Mouse (Mus musculus): Measurements from ENCODE around the gene Rccd1.
"Not testable (repeated sequence)": the region's sequence is repeated elsewhere in the genome, so short reads cannot be mapped to it uniquely, and the experiment has no call there.

Gene Rccd1

GRCm38 (mm10) chr7:80346173-80346572 is 21.9 kb upstream of the Rccd1 start:
- no peak for DNase-seq (ENCODE audit: inconsistent ontology term)

DNA sequence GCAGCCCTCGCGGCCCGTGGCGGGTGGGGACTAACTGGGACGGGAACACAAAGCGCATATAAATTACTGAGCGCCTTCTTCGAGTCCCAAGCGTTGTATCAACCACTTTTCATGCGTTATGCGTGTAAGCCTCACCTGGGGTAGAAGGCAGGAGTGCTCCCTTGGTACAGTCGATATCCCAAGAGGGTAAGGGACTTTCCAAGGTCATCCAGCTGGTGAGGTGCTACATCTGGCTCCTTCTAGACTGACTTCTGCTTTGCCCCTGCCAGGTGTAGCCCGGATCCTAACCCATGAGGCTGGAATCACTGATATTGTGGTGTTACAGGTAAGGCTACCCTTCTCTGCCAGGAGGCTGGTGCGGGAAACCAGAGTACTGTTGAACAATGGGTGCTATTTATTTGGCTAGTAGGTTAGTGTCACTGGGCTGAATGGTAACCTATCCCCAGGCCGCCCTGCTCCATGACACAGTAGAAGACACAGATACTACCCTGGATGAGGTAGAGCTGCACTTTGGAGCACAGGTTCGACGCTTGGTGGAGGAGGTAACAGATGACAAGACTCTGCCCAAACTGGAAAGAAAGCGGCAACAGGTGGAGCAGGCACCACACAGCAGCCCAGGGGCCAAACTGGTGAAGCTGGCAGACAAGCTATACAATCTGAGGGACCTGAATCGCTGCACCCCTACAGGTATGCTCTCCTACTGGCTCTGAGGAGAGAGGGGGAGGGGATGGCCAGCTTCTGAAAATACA is 19.2 kb upstream of the Rccd1 start:
- no peak for DNase-seq (ENCODE audit: inconsistent ontology term)

GRCm38 (mm10) chr7:80342858-80343257 is 18.6 kb upstream of the Rccd1 start, which contains the start of gene Hddc3:
Hddc3 (plus strand) TSS chr7:80343104.
- DNase-seq (ENCODE audit: inconsistent ontology term): peak; percentile 85

GRCm38 (mm10) chr7:80341793-80342192 is 17.5 kb upstream of the Rccd1 start:
- no peak for DNase-seq (ENCODE audit: inconsistent ontology term)

DNA sequence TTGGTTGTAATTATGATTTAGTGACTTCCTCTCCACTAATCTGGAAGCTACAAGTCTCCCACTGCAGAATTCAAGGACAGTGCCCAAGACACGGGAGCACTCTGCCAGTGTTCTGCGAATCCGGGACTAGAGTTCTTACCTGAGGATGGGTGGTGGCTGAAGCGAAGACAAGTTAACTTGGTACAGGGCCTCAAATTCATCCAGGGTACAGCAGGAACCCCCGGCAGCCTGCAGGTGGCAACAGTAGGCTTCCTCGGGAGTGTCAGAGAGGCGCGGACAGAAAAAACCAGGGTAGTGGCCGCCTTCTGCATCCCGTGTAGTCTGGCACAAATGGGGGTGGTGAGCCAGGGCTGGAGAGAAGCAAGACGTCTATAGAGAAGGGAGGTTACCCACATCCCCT is 16.5 kb upstream of the Rccd1 start, which contains the start of gene Unc45a:
Unc45a (minus strand) TSS at position 213 of the 400 bp plus-strand sequence.
- DNase-seq (ENCODE audit: inconsistent ontology term): peak; percentile 76

GRCm38 (mm10) chr7:80339793-80340628 is 15.8 kb upstream of the Rccd1 start:
- peak; percentile 96 for DNase-seq (ENCODE audit: inconsistent ontology term)

DNA sequence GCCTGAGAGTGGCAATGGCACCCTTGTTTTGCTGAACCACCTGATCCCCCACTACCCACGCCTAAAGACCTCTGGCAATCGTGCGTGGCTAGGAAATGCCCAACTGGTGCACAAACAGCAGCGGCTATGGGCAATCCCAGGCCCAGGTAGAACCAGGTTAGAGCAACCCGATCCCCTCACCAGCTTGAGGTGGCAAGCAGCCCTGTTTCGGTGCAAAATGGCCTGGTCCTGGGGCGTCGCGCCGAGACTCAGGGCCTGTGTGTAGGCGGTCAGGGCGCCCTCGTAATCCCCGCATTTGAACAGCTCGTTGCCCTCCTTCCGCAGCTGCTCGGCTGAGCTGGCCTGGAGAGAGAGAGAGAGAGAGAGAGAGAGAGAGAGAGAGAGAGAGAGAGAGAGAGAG is 15.1 kb upstream of the Rccd1 start:
- DNase-seq (ENCODE audit: inconsistent ontology term): peak; percentile 51

DNA sequence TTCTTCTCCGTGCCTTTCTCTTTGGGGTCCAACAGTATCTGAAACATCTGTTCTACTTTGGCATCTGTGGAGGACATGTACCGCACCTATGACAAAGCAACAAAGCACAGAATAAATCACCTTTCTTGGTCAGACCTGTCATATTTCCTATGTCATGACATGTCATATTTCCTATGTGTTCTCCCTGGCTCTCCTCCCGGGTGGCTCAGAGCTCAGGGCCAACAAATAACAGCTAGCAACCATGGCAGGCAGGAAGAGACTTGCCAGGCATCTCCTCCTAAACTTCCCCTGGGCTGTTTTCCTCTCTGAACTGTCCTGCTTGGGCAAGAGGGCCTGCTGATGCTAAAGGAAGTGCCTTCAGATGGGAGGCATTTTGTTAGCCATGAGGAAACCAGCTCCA is 12.7 kb upstream of the Rccd1 start:
- DNase-seq (ENCODE audit: inconsistent ontology term): no peak

DNA sequence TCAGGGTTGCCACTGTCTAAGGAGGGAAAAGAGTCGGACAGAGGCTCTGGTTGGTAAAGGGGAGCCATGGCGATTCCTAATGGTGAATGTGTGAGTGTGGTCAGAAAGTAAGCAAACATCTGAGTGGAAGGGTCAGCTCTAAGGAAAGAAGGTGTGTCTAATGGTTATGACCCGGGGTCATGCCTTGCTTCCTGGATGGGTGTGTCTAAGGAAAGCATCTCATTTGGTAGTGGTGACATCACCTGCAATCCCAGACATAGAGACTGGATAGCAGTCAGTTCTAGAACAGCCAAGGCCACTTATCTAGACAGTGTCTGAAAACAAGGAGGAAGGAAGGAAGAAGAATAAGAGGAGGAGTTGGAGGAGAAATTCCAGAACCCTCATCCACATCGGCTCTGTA is 10.6 kb upstream of the Rccd1 start:
- no peak for DNase-seq (ENCODE audit: inconsistent ontology term)

DNA sequence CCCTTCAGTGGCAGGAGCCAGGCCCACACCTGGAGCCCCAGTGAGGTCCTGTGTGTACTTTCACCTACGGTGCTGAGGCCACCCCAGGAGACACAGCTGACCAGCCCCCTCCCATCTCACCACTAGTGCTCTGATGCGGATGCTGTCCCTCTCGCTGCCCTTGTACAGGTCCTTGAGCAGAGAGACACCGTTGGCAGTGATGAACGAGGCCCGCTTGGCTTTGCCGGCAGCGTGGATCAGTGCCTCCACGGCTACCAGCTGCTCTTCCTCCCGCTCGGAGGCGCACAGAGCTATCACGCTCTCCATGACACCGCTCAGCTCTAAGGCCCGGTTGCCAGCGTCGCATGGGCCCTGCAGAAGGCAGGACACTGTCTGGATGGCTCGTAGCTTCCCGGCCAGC is 7.2 kb upstream of the Rccd1 start:
- DNase-seq (ENCODE audit: inconsistent ontology term): no peak

DNA sequence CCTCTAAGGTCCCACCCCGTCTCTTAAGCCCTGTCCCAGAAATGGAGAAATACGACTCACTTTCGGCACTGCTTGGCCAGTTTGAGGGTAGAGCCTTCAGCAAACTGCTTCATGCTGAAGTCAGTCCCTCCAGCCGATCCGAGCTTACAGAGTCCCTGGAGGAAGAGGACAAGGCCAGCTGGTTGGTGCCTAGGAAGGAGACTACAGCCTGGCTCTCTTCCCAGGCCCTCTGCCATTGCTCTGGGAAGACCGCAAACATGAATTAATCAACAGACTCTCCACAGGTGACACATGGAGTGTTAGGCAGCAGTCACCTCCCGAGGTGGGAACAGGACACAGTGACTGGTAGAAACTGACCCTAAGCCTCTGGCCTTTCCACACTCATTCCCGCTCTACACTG is 6.0 kb upstream of the Rccd1 start:
- no peak for DNase-seq (ENCODE audit: inconsistent ontology term)

- DNase-seq (ENCODE audit: inconsistent ontology term): no peak
These were observed 1.8 kb upstream of the Rccd1 start for GRCm38 (mm10) chr7:80326076-80326475.

DNA sequence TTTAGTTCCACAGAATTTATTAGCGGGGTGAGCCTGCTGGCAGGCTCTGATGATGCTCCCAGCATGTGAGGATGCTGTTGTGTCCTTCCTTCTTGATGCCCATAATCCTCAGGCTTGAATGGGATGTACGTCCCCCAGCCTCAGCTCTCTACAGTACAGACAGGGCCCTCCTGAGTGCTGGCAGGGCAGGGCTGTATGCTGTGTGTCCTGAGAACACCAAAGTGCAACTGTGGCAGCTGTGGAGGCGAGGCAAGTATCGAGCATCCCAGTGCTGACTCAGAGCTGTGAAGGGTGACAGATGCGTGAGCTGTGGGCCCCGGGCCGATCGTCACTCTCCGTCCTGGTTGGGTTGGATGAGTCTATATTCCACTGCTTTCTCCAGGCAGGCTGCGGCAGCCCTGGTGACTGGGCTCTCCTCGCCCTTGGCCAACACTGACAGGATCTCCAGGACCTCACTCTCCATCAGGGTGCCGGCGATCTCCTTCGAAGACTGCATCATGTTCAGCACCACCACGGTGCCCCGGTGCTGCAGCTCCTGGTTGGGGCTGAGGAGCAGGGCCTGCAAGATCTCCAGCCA is 1.1 kb upstream of the Rccd1 start:
- no peak for DNase-seq (ENCODE audit: inconsistent ontology term)

- DNase-seq (ENCODE audit: inconsistent ontology term): not testable (repeated sequence)
These were observed 514 bp upstream of the Rccd1 start for GRCm38 (mm10) chr7:80324816-80325119.

DNA sequence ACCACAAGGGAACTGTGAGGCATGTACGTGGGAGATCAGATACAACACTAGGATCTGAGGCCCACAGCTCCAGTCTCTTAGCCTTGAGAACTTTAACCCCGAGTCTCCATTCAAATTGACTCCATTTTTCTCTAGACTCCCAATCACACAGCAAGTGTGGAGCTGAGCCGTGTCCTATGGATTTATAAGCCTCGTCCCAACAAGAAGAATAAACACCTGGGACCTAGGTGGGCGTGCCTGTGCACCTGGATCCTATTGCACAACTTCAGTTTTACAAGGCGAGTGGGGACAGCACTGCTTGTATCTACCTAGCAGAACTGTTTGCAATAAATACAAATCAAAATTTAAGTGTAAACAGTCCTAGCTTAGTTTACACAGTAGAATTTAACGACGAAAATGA is 918 bp downstream of the Rccd1 start:
- no peak for DNase-seq (ENCODE audit: inconsistent ontology term)

DNA sequence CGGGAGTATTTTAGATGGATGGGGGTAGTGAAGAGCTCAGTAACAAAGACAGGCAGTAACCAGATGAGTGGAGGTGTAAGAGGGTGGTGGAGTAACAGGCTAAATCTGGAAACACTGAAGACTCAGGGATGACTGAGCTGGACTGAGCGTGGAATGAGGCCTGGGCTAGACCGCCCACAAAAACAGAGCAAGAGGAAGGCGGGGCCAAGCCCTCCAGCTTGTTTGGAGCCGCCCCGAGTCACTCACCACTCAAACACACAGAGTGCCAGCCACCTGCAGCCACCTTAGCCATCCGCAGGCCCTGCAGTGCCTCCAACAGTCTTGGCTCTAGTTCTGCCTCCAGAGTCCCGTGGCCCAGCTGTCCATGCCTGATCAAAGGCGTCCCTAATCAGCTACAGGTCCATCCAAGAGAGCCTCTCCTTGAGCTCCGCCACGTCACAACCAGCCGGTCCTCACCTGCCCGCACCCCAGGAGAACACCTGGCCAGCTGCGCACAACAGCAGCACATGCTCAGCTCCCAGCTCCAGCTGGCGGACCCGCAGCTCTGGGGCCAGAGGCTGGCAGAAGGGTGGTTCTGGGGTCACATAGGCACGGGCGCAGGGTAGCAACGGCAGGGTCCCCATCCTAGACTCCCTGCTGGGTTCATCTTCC is 4.3 kb downstream of the Rccd1 start:
- no peak for DNase-seq (ENCODE audit: inconsistent ontology term)

- DNase-seq (ENCODE audit: inconsistent ontology term): no peak
These were observed 5.6 kb downstream of the Rccd1 start for GRCm38 (mm10) chr7:80318670-80319069.

- no peak for DNase-seq (ENCODE audit: inconsistent ontology term)
These were observed 6.7 kb downstream of the Rccd1 start for GRCm38 (mm10) chr7:80317439-80318115.

DNA sequence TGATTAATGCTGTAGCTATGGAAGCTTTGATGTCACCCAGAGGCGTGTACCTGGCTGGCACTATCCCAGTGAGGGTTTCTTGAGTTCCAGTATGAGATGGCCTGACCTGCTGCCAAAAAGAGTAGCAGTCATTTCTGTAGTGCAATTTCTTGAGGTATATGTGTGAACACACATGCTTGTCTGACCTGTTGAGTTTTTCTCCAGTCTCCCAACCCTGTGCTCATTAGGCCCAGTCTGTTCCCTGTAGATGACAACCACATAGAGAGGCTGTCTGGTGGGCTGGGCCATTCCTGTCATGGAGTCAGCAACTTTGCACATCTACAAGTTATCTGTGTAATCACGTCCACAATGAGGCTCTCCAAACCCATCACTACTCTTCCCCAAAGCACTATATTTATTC is 8.5 kb downstream of the Rccd1 start:
- no peak for DNase-seq (ENCODE audit: inconsistent ontology term)

- DNase-seq (ENCODE audit: inconsistent ontology term): no peak
These were observed 13.5 kb downstream of the Rccd1 start for GRCm38 (mm10) chr7:80310771-80311170.

GRCm38 (mm10) chr7:80307766-80308165 is 16.5 kb downstream of the Rccd1 start:
- DNase-seq (ENCODE audit: inconsistent ontology term): no peak

DNA sequence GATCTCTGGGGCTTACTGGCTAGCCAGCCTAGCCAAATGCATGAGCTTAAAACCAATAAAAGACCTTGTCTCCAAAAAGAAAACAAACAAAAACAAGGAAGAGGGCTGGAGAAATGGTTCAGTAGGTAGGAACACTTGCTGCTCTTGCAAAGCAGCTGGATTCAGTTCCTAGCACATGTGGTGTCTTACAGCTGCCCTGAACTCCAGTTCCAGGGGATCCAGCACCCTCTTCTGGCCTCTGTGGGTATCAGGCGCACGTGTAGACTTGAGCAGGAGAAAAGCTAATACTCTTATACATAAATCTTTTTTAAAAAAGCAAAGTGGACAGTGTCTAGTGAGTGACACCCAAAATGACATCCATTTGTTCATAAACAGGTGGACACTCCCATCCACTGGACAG is 22.7 kb downstream of the Rccd1 start:
- DNase-seq (ENCODE audit: inconsistent ontology term): no peak
